Mouse (Mus musculus) neural tube, embryonic 12.5 days (tissue): ENCODE results near the gene Cradd. TPM values are rescaled to one million over a fixed set of nuclear protein-coding genes. Genes with fewer than 3 reads are reported as not detected.

Source experiments
- ATAC-seq: fragments of 200-750 bp; cut with Nextera tagmentation; 2 replicates; pipeline ENCODE4 v1.8.0; 2017; ENCODE audit warnings: low read depth, mild to moderate bottlenecking, moderate TSS enrichment, moderate library complexity; ENCODE audit not compliant: low FRiP score
- H3K27ac ChIP-seq: fragments of 300-500 bp; sonication (generic); 2 replicates; pipeline ENCODE4 v1.5.1; 2016
- H3K27me3 ChIP-seq: fragments of 300-500 bp; sonication (generic); replicated peaks from 2 replicates; pipeline ENCODE4 v1.6.1; 2016; ENCODE audit warnings: mild to moderate bottlenecking
- H3K36me3 ChIP-seq: fragments of 300-500 bp; sonication (generic); 2 replicates; pipeline ENCODE4 v1.6.1; 2016; ENCODE audit warnings: mild to moderate bottlenecking
- H3K4me1 ChIP-seq: fragments of 300-500 bp; sonication (generic); 2 replicates; pipeline ENCODE4 v1.6.1; 2016
- H3K4me2 ChIP-seq: fragments of 300-500 bp; sonication (generic); replicated peaks from 2 replicates; pipeline ENCODE4 v1.6.1; 2016; ENCODE audit warnings: mild to moderate bottlenecking
- H3K4me3 ChIP-seq: fragments of 300-500 bp; sonication (generic); 2 replicates; pipeline ENCODE4 v1.5.1; 2016
- H3K9ac ChIP-seq: fragments of 300-500 bp; sonication (generic); 2 replicates; pipeline ENCODE4 v1.6.1; 2016; ENCODE audit warnings: mild to moderate bottlenecking
- H3K9me3 ChIP-seq: fragments of 300-500 bp; sonication (generic); 2 replicates; pipeline ENCODE4 v1.6.1; 2016; ENCODE audit warnings: mild to moderate bottlenecking
- WGBS: fragments of 180-500 bp; shearing (Covaris S2); methylation state at CpG from one replicate; pipeline ENCODE4 v1.1.7; 2016; 5-methylcytosine and 5-hydroxymethylcytosine counted together
- polyA plus RNA-seq: library from polyadenylated mRNA; unstranded; fragments of >200 nt; fragmentation: Nextera tagmentation; extraction: Ambion mirVana; gene quantifications from 2 replicates; pipeline ENCODE4 v1.2.1, GENCODE M21; 2016

Cradd gene
- polyA plus RNA-seq, 1 experiment from 2014 or later = 14.4 TPM

DNA sequence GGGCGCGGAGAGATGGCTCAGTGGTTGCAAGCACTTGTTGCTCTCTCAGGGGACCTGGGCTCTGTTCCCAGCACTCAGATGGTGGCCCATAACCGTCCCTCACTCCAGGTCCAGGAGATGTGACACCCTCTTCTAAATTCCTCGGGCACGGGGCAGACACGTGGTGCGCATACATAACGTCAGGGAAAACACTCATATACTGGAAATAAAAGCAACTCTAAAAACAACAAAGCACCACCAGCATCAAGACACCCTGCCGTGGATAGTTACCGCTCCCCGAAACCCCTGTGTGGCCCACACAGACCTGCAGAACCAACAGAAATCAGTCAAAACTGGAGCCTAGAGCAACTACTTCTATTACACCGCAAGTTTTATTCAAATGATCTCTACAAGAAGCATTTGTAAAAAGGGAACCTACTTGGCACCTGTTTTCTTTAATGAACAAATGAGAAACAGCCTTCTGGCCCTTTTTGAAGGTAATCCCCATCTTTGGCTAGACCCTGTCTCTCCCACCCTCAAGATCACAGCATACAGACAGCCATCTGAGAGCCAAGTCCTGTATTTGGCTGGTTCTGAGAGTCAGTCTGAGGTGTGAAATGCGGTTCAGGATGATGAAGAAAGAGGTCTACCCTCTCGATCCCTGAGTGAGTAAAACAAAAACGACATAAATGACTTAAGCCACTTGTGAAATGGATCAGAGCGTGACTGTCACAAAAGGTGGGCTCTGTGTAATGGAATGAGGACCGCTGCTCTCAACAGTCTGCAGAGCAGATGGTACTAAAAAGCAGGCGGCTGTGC lies 24.7 kb downstream of the Cradd start:
- WGBS = 83% methylated on average over 18 of the region's 18 CpGs
- Histone ChIP-seq H3K27me3 (no peaks in the 10 kb centered on the region), H3K4me2 (no peak overlapping the region), H3K36me3 (no peaks in the 10 kb centered on the region), H3K27ac (no peak overlapping the region), H3K9ac (no peak overlapping the region), H3K4me3 (no peak overlapping the region), H3K9me3 (no peaks in the 10 kb centered on the region), H3K4me1 (peaks cover 12% of the 10 kb centered on the region)
- no peak for ATAC-seq

DNA sequence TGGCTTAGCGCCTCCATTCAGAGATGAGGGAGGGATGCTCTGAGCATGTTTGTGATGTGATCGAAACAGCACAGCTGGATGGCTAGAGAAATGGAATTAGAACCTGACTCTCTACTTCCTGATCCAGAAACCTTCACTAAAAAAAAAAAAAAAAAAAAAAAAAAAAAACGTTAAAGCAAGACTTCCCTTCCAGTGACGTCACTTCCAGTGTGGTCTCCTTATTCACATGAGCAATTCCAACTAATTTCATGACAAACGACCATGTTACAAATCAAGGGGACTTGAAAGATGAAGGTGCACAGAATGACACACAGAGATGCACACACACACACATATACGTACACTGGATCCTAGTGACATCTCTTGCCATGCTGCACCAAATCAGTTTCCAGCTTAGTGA lies 25.4 kb downstream of the Cradd start:
- no peak for ATAC-seq
- Histone ChIP-seq H3K36me3 (no peaks in the 10 kb centered on the region), H3K4me2 (no peak overlapping the region), H3K27me3 (no peaks in the 10 kb centered on the region), H3K4me3 (no peak overlapping the region), H3K4me1 (peaks cover 12% of the 10 kb centered on the region), H3K9ac (no peak overlapping the region), H3K27ac (no peak overlapping the region), H3K9me3 (no peaks in the 10 kb centered on the region)
- 91% methylated on average over 6 of the region's 6 CpGs for WGBS

DNA sequence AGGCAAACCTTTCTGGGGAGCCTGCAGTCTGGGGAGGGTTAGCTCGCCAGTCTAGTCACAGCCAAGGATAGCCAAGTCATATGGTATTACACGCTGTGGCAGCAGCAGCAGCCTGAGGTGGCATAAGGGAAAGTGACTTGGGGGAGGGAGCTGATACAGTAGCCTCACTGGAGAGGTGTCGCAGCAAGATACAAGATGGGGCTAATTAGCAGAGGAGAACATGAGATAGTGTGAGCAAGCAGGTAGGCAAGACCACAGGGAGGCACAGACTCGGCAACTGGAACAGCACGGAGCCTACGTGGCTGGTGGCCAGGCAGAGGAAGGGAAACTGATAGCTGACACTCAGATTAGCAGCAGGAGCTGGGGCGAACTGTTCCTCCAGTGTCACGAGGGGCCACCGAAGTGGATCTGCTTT lies 26.2 kb downstream of the Cradd start:
- 80% methylated on average over 9 of the region's 9 CpGs for WGBS
- H3K4me3 ChIP-seq = no peak overlapping the region
- H3K4me2 ChIP-seq = no peak overlapping the region
- H3K27ac ChIP-seq = no peak overlapping the region
- H3K9ac ChIP-seq = no peak overlapping the region
- H3K4me1 ChIP-seq = peaks cover 12% of the 10 kb centered on the region
- H3K9me3 ChIP-seq = no peaks in the 10 kb centered on the region
- H3K27me3 ChIP-seq = no peaks in the 10 kb centered on the region
- no peaks in the 10 kb centered on the region for H3K36me3 ChIP-seq
- no peak for ATAC-seq

DNA sequence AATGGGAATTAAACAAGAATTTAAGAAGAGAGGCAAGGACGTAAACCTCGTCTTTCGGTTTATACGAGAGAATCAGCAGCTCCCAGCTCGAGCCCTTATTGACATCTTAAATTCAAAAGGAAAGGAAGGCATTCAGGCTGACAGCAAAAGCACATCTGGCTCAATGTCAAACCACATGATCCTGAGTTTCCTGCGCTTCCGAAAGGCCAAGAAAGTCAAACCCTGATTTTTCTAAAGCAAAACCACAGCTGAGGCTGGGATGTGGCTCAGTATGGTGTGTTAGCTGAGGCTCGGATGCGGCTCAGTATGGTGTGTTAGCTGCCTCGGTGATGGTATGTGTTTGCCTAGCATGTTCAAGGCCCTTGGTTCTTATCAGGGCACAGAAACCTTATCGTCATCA lies 26.9 kb downstream of the Cradd start:
- no peaks in the 10 kb centered on the region for H3K9me3 ChIP-seq
- H3K4me2 ChIP-seq = no peak overlapping the region
- H3K9ac ChIP-seq = no peak overlapping the region
- 83% methylated on average over 11 of the region's 11 CpGs for WGBS
- no peak for ATAC-seq
- no peaks in the 10 kb centered on the region for H3K36me3 ChIP-seq
- no peak overlapping the region for H3K4me3 ChIP-seq
- no peaks in the 10 kb centered on the region for H3K27me3 ChIP-seq
- H3K27ac ChIP-seq = no peak overlapping the region
- H3K4me1 ChIP-seq = peaks cover 7% of the 10 kb centered on the region

- H3K27ac ChIP-seq = no peak overlapping the region
- H3K9me3 ChIP-seq = no peaks in the 10 kb centered on the region
- H3K27me3 ChIP-seq = no peaks in the 10 kb centered on the region
- 94% methylated on average over 8 of the region's 8 CpGs for WGBS
- no peak overlapping the region for H3K4me2 ChIP-seq
- no peak overlapping the region for H3K9ac ChIP-seq
- H3K4me3 ChIP-seq = no peak overlapping the region
- H3K4me1 ChIP-seq = peaks cover 7% of the 10 kb centered on the region
- no peaks in the 10 kb centered on the region for H3K36me3 ChIP-seq
- ATAC-seq = no peak
Observed at GRCm38 (mm10) chr10:95293261-95293660, 30.7 kb downstream of the Cradd start.

DNA sequence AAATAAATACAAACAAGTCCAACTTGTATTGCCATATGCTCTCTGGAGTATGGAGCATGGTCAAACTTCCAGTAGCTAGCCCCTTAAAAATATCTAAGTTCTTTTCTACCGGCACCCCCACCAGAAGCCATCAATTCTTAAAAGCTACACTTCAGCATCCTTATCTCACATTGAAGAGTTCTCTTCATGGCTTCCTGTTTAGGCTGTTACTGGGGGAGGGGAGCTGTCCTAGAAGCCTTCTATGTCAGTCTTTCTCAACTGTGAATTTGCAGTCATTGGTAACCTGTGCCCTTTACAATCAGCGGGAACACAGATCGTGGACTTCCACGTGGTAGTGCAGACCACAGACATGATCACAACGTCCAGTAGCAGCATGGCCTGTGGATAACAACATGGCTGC lies 31.7 kb downstream of the Cradd start:
- no peaks in the 10 kb centered on the region for H3K27me3 ChIP-seq
- ATAC-seq = no peak
- H3K9ac ChIP-seq = no peak overlapping the region
- H3K4me2 ChIP-seq = no peak overlapping the region
- H3K27ac ChIP-seq = no peak overlapping the region
- no peaks in the 10 kb centered on the region for H3K9me3 ChIP-seq
- WGBS = 92% methylated on average over 5 of the region's 5 CpGs
- H3K4me1 ChIP-seq = no peaks in the 10 kb centered on the region
- H3K4me3 ChIP-seq = no peak overlapping the region
- no peaks in the 10 kb centered on the region for H3K36me3 ChIP-seq

DNA sequence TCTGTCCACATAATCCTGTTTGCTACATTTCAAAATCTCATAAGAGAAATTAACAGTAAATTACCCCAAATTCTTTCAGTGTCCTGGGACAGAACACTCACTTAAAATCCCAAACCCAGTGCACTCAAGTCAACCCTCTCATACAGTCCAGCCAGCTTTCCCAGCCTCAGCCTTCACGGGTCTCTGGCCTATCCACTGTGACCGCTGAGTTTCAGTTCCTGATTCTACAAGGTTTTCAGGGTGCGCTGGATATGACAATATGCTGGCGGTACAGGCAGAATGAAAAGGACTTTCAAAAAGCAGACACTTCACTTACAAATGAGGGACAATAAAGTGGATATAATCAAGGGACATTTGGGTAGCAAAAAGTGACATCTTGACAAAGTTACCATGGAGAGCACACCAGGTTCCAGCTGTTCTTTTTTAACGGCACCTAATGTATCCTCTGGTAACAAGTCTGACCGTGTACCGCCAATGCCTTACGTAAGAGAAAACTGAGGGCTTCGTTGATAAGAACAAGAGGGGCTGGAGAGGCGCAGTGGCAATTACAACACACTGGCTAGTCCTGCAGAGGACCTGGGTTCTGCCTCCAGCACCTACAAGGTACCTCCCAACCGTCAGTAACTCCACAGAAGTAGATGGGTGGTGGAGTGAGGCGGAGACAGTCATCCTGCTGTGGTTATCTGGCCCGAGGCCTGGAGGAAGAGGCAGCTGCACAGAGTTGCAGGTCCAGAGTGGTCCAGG lies 32.6 kb downstream of the Cradd start:
- 82% methylated on average over 13 of the region's 13 CpGs for WGBS
- no peaks in the 10 kb centered on the region for H3K36me3 ChIP-seq
- no peaks in the 10 kb centered on the region for H3K4me1 ChIP-seq
- H3K9me3 ChIP-seq = no peaks in the 10 kb centered on the region
- H3K4me3 ChIP-seq = no peak overlapping the region
- H3K4me2 ChIP-seq = no peak overlapping the region
- H3K27me3 ChIP-seq = no peaks in the 10 kb centered on the region
- H3K9ac ChIP-seq = no peak overlapping the region
- no peak overlapping the region for H3K27ac ChIP-seq
- ATAC-seq = no peak

DNA sequence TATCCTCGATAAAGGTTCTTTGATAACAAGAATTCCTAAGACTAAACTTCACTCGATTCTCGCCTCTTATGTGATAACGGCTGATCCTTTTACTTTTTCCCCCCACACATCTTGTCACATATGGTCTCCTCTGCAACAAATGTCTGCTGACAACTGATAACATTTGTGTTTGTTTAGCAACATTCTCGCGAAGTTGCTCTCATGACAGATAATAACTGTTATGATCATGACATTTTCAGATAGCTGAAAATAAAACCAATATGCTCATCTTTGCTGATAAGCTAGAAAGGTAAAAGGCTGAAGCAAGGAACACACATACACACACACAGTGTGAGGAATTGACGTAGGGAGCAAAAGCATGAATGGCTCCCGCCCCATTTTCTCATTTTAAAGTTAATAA lies 34.1 kb downstream of the Cradd start:
- ATAC-seq = no peak
- Histone ChIP-seq H3K4me1 (no peaks in the 10 kb centered on the region), H3K9me3 (no peaks in the 10 kb centered on the region), H3K36me3 (no peaks in the 10 kb centered on the region), H3K4me2 (no peak overlapping the region), H3K4me3 (no peak overlapping the region), H3K27me3 (no peaks in the 10 kb centered on the region), H3K27ac (no peak overlapping the region), H3K9ac (no peak overlapping the region)
- 92% methylated on average over 8 of the region's 8 CpGs for WGBS

- WGBS = 80% methylated on average over 4 of the region's 4 CpGs
- Histone ChIP-seq H3K9ac (no peak overlapping the region), H3K4me2 (no peak overlapping the region), H3K4me3 (no peak overlapping the region), H3K4me1 (no peaks in the 10 kb centered on the region), H3K27me3 (no peaks in the 10 kb centered on the region), H3K9me3 (no peaks in the 10 kb centered on the region), H3K27ac (no peak overlapping the region), H3K36me3 (no peaks in the 10 kb centered on the region)
- ATAC-seq = no peak
Observed at GRCm38 (mm10) chr10:95288206-95288605, 35.7 kb downstream of the Cradd start.

GRCm38 (mm10) chr10:95287351-95287750 lies 36.6 kb downstream of the Cradd start:
- Histone ChIP-seq H3K4me2 (no peak overlapping the region), H3K27me3 (no peaks in the 10 kb centered on the region), H3K27ac (no peak overlapping the region), H3K4me1 (no peaks in the 10 kb centered on the region), H3K9me3 (no peaks in the 10 kb centered on the region), H3K9ac (no peak overlapping the region), H3K36me3 (no peaks in the 10 kb centered on the region), H3K4me3 (no peak overlapping the region)
- WGBS = 90% methylated on average over 8 of the region's 8 CpGs
- no peak for ATAC-seq

GRCm38 (mm10) chr10:95283434-95283833 lies 40.5 kb downstream of the Cradd start:
- no peak for ATAC-seq
- Histone ChIP-seq H3K4me2 (no peak overlapping the region), H3K4me3 (no peak overlapping the region), H3K9me3 (no peaks in the 10 kb centered on the region), H3K4me1 (no peaks in the 10 kb centered on the region), H3K27ac (no peak overlapping the region), H3K36me3 (no peaks in the 10 kb centered on the region), H3K27me3 (no peaks in the 10 kb centered on the region), H3K9ac (no peak overlapping the region)
- 93% methylated on average over 12 of the region's 12 CpGs for WGBS

DNA sequence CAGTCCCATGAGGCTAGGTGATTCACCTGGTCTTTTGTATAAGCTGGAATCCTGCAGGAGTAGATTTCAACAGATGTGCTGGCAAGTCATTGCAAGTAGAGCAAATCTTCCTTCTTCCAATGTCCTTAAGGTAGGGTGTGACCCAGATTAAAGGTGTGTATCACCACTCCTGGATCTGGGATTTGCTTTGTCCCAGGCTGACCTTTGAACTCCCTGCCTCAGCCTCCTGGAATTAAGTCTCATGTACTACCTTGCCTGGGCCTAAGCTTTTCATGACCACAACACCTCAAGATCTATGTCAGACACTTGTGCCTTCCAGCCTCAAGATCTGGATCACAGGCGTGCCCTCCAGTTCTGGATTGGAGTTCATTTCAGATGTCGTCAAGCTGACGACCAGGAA lies 41.9 kb downstream of the Cradd start:
- no peak overlapping the region for H3K27ac ChIP-seq
- no peaks in the 10 kb centered on the region for H3K27me3 ChIP-seq
- no peak for ATAC-seq
- H3K4me2 ChIP-seq = no peak overlapping the region
- H3K4me3 ChIP-seq = no peak overlapping the region
- H3K36me3 ChIP-seq = no peaks in the 10 kb centered on the region
- no peak overlapping the region for H3K9ac ChIP-seq
- WGBS = 94% methylated on average over 3 of the region's 3 CpGs
- no peaks in the 10 kb centered on the region for H3K9me3 ChIP-seq
- no peaks in the 10 kb centered on the region for H3K4me1 ChIP-seq
